Mouse (Mus musculus) neural tube, embryonic 12.5 days (tissue): ENCODE data around the gene Ptprn2. TPM values are rescaled to one million over a fixed set of nuclear protein-coding genes. Genes with fewer than 3 reads are reported as not detected.

Experiments
- ATAC-seq: fragments of 200-750 bp; cut with Nextera tagmentation; 2 replicates; pipeline ENCODE4 v1.8.0; 2017; ENCODE audit warnings: low read depth, mild to moderate bottlenecking, moderate TSS enrichment, moderate library complexity; ENCODE audit not compliant: low FRiP score
- H3K27ac ChIP-seq: fragments of 300-500 bp; sonication (generic); 2 replicates; pipeline ENCODE4 v1.5.1; 2016
- H3K27me3 ChIP-seq: fragments of 300-500 bp; sonication (generic); replicated peaks from 2 replicates; pipeline ENCODE4 v1.6.1; 2016; ENCODE audit warnings: mild to moderate bottlenecking
- H3K36me3 ChIP-seq: fragments of 300-500 bp; sonication (generic); 2 replicates; pipeline ENCODE4 v1.6.1; 2016; ENCODE audit warnings: mild to moderate bottlenecking
- H3K4me1 ChIP-seq: fragments of 300-500 bp; sonication (generic); 2 replicates; pipeline ENCODE4 v1.6.1; 2016
- H3K4me2 ChIP-seq: fragments of 300-500 bp; sonication (generic); replicated peaks from 2 replicates; pipeline ENCODE4 v1.6.1; 2016; ENCODE audit warnings: mild to moderate bottlenecking
- H3K4me3 ChIP-seq: fragments of 300-500 bp; sonication (generic); 2 replicates; pipeline ENCODE4 v1.5.1; 2016
- H3K9ac ChIP-seq: fragments of 300-500 bp; sonication (generic); 2 replicates; pipeline ENCODE4 v1.6.1; 2016; ENCODE audit warnings: mild to moderate bottlenecking
- H3K9me3 ChIP-seq: fragments of 300-500 bp; sonication (generic); 2 replicates; pipeline ENCODE4 v1.6.1; 2016; ENCODE audit warnings: mild to moderate bottlenecking
- WGBS: fragments of 180-500 bp; shearing (Covaris S2); methylation state at CpG from one replicate; pipeline ENCODE4 v1.1.7; 2016; 5-methylcytosine and 5-hydroxymethylcytosine counted together
- polyA plus RNA-seq: library from polyadenylated mRNA; unstranded; fragments of >200 nt; fragmentation: Nextera tagmentation; extraction: Ambion mirVana; gene quantifications from 2 replicates; pipeline ENCODE4 v1.2.1, GENCODE M21; 2016

Gene Ptprn2
- polyA plus RNA-seq, 1 experiment from 2014 or later, result 4.9 TPM

GRCm38 (mm10) chr12:116943883-116944282 is 458.4 kb downstream of the Ptprn2 start:
- 96% methylated on average over 5 of the region's 5 CpGs for WGBS

GRCm38 (mm10) chr12:116948151-116948928 is 462.8 kb downstream of the Ptprn2 start:
- Histone ChIP-seq H3K9ac (no peak overlapping the region), H3K4me2 (no peak overlapping the region), H3K27me3 (no peaks in the 10 kb centered on the region), H3K36me3 (no peaks in the 10 kb centered on the region), H3K9me3 (no peaks in the 10 kb centered on the region), H3K4me3 (no peak overlapping the region), H3K27ac (no peak overlapping the region), H3K4me1 (no peaks in the 10 kb centered on the region)
- 63% methylated on average over 4 of the region's 4 CpGs for WGBS
- ATAC-seq, result no peak

More at GRCm38 (mm10) chr12:116943883-116944282, 458.4 kb downstream of the Ptprn2 start:
- Histone ChIP-seq H3K9me3 (no peaks in the 10 kb centered on the region), H3K4me2 (no peak overlapping the region), H3K4me1 (no peaks in the 10 kb centered on the region), H3K9ac (no peak overlapping the region), H3K36me3 (no peaks in the 10 kb centered on the region), H3K27ac (no peak overlapping the region), H3K27me3 (no peaks in the 10 kb centered on the region), H3K4me3 (no peak overlapping the region)
- ATAC-seq, result no peak

GRCm38 (mm10) chr12:116949726-116950125 is 464.2 kb downstream of the Ptprn2 start:
- H3K9ac ChIP-seq, result no peak overlapping the region
- no peaks in the 10 kb centered on the region for H3K9me3 ChIP-seq
- ATAC-seq, result no peak
- H3K4me2 ChIP-seq, result no peak overlapping the region
- no peaks in the 10 kb centered on the region for H3K27me3 ChIP-seq
- WGBS, result 81% methylated on average over 3 of the region's 3 CpGs
- no peaks in the 10 kb centered on the region for H3K36me3 ChIP-seq
- H3K4me1 ChIP-seq, result no peaks in the 10 kb centered on the region
- H3K4me3 ChIP-seq, result no peak overlapping the region
- H3K27ac ChIP-seq, result no peak overlapping the region

GRCm38 (mm10) chr12:116952452-116953205 is 467.1 kb downstream of the Ptprn2 start:
- H3K9ac ChIP-seq, result no peak overlapping the region
- no peak overlapping the region for H3K27ac ChIP-seq
- H3K4me2 ChIP-seq, result no peak overlapping the region
- H3K9me3 ChIP-seq, result no peaks in the 10 kb centered on the region
- H3K27me3 ChIP-seq, result no peaks in the 10 kb centered on the region
- no peaks in the 10 kb centered on the region for H3K4me1 ChIP-seq
- no peaks in the 10 kb centered on the region for H3K36me3 ChIP-seq
- H3K4me3 ChIP-seq, result no peak overlapping the region
- no peak for ATAC-seq
- 79% methylated on average over 13 of the region's 13 CpGs for WGBS

- H3K4me3 ChIP-seq, result no peak overlapping the region
- no peak overlapping the region for H3K27ac ChIP-seq
- no peaks in the 10 kb centered on the region for H3K36me3 ChIP-seq
- H3K4me2 ChIP-seq, result no peak overlapping the region
- WGBS, result 85% methylated on average over 2 of the region's 2 CpGs
- no peaks in the 10 kb centered on the region for H3K4me1 ChIP-seq
- no peak for ATAC-seq
- H3K9me3 ChIP-seq, result no peaks in the 10 kb centered on the region
- H3K9ac ChIP-seq, result no peak overlapping the region
- H3K27me3 ChIP-seq, result no peaks in the 10 kb centered on the region
These were observed 473.6 kb downstream of the Ptprn2 start for GRCm38 (mm10) chr12:116959164-116959563.

GRCm38 (mm10) chr12:116963906-116964305 is 478.4 kb downstream of the Ptprn2 start:
- no peaks in the 10 kb centered on the region for H3K36me3 ChIP-seq
- H3K4me3 ChIP-seq, result no peak overlapping the region
- H3K27me3 ChIP-seq, result no peaks in the 10 kb centered on the region
- H3K27ac ChIP-seq, result no peak overlapping the region
- no peaks in the 10 kb centered on the region for H3K9me3 ChIP-seq
- 97% methylated on average over 1 of the region's 1 CpGs for WGBS
- no peak overlapping the region for H3K9ac ChIP-seq
- H3K4me2 ChIP-seq, result no peak overlapping the region
- no peak for ATAC-seq
- H3K4me1 ChIP-seq, result peaks cover 7% of the 10 kb centered on the region; the same call in 1 of the 2 replicates

- H3K4me2 ChIP-seq, result no peak overlapping the region
- no peaks in the 10 kb centered on the region for H3K27me3 ChIP-seq
- peaks cover 7% of the 10 kb centered on the region; the same call in 1 of the 2 replicates for H3K4me1 ChIP-seq
- H3K9ac ChIP-seq, result no peak overlapping the region
- 56% methylated on average over 8 of the region's 8 CpGs for WGBS
- H3K36me3 ChIP-seq, result no peaks in the 10 kb centered on the region
- no peak overlapping the region for H3K27ac ChIP-seq
- ATAC-seq, result peak; percentile 63
- H3K4me3 ChIP-seq, result no peak overlapping the region
- no peaks in the 10 kb centered on the region for H3K9me3 ChIP-seq
These were observed 482.9 kb downstream of the Ptprn2 start for GRCm38 (mm10) chr12:116968215-116968939.

- Histone ChIP-seq H3K36me3 (no peaks in the 10 kb centered on the region), H3K4me2 (no peak overlapping the region), H3K4me3 (no peak overlapping the region), H3K4me1 (no peaks in the 10 kb centered on the region), H3K27me3 (no peaks in the 10 kb centered on the region), H3K27ac (no peak overlapping the region), H3K9me3 (no peaks in the 10 kb centered on the region), H3K9ac (no peak overlapping the region)
- WGBS, result 74% methylated on average over 5 of the region's 5 CpGs
- no peak for ATAC-seq
These were observed 490.0 kb downstream of the Ptprn2 start for GRCm38 (mm10) chr12:116975547-116975946.

- H3K4me1 ChIP-seq, result no peaks in the 10 kb centered on the region
- H3K9ac ChIP-seq, result no peak overlapping the region
- H3K27ac ChIP-seq, result no peak overlapping the region
- no peak overlapping the region for H3K4me3 ChIP-seq
- no peak overlapping the region for H3K4me2 ChIP-seq
- no peak for ATAC-seq
- no peaks in the 10 kb centered on the region for H3K27me3 ChIP-seq
- WGBS, result 87% methylated on average over 6 of the region's 6 CpGs
- no peaks in the 10 kb centered on the region for H3K9me3 ChIP-seq
- H3K36me3 ChIP-seq, result no peaks in the 10 kb centered on the region
These were observed 491.5 kb downstream of the Ptprn2 start for GRCm38 (mm10) chr12:116976981-116977380.

- Histone ChIP-seq H3K9ac (no peak overlapping the region), H3K4me2 (no peak overlapping the region), H3K27ac (no peak overlapping the region), H3K27me3 (no peaks in the 10 kb centered on the region), H3K4me3 (no peak overlapping the region), H3K36me3 (no peaks in the 10 kb centered on the region), H3K9me3 (no peaks in the 10 kb centered on the region), H3K4me1 (no peaks in the 10 kb centered on the region)
- no peak for ATAC-seq
- 88% methylated on average over 6 of the region's 6 CpGs for WGBS
These were observed 492.7 kb downstream of the Ptprn2 start for GRCm38 (mm10) chr12:116978201-116978600.

- no peaks in the 10 kb centered on the region for H3K4me1 ChIP-seq
- H3K27ac ChIP-seq, result no peak overlapping the region
- H3K9me3 ChIP-seq, result no peaks in the 10 kb centered on the region
- no peaks in the 10 kb centered on the region for H3K36me3 ChIP-seq
- H3K9ac ChIP-seq, result no peak overlapping the region
- 77% methylated on average over 1 of the region's 1 CpGs for WGBS
- H3K4me3 ChIP-seq, result no peak overlapping the region
- no peak overlapping the region for H3K4me2 ChIP-seq
- H3K27me3 ChIP-seq, result no peaks in the 10 kb centered on the region
- ATAC-seq, result no peak
These were observed 495.8 kb downstream of the Ptprn2 start for GRCm38 (mm10) chr12:116981315-116981714.

- Histone ChIP-seq H3K4me2 (no peak overlapping the region), H3K4me1 (0 out of 2 replicates have a peak, but pooled peaks cover 6% of the 10 kb centered on the region), H3K36me3 (no peaks in the 10 kb centered on the region), H3K27me3 (no peaks in the 10 kb centered on the region), H3K4me3 (no peak overlapping the region), H3K27ac (no peak overlapping the region), H3K9me3 (no peaks in the 10 kb centered on the region), H3K9ac (no peak overlapping the region)
- WGBS, result 42% methylated on average over 10 of the region's 10 CpGs
- ATAC-seq, result no peak
These were observed 503.6 kb downstream of the Ptprn2 start for GRCm38 (mm10) chr12:116989144-116989543.
